26 mouse cellular contexts compared by ENCODE assay signal in genomic region chr15:79942541-79942940, GRCm38 (mm10).
"Had no signal": no experiment of that assay in that cellular context is flagged by ENCODE, and none has a peak within 500 bp of the region (broad histone marks: within the 10 kb centered on the region; RNA-seq: fewer than 3 reads in every experiment).

No protein-coding gene starts in this region.

- H3K27me3 ChIP-seq: hindbrain, embryonic 15.5 days; limb, embryonic 15.5 days had no signal

- H3K4me3 ChIP-seq: heart, adult 2 months; heart, embryonic 13.5 days; heart, embryonic 15.5 days; hindbrain, embryonic 13.5 days; hindbrain, embryonic 15.5 days; kidney, embryonic 15.5 days; limb, embryonic 13.5 days; limb, embryonic 15.5 days; liver, embryonic 12.5 days had no signal

- H3K9me3 ChIP-seq: heart, embryonic 13.5 days; heart, embryonic 15.5 days; hindbrain, embryonic 13.5 days; hindbrain, embryonic 15.5 days; kidney, embryonic 15.5 days; limb, embryonic 13.5 days; limb, embryonic 15.5 days; liver, embryonic 12.5 days had no signal

- H3K9ac ChIP-seq: heart, embryonic 13.5 days; heart, embryonic 15.5 days; hindbrain, embryonic 13.5 days; hindbrain, embryonic 15.5 days; kidney, embryonic 15.5 days; limb, embryonic 13.5 days; limb, embryonic 15.5 days; liver, embryonic 12.5 days; liver, embryonic 14.5 days had no signal

- H3K27ac ChIP-seq: heart, adult 2 months; heart, embryonic 13.5 days; heart, embryonic 15.5 days; hindbrain, embryonic 13.5 days; hindbrain, embryonic 15.5 days; hindbrain, postnatal 0 days; kidney, embryonic 15.5 days; kidney, postnatal 0 days; limb, embryonic 13.5 days; limb, embryonic 15.5 days; liver, embryonic 12.5 days; liver, embryonic 14.5 days had no signal

- H3K36me3 ChIP-seq: heart, embryonic 13.5 days; heart, embryonic 15.5 days; hindbrain, embryonic 13.5 days; hindbrain, embryonic 15.5 days; kidney, embryonic 15.5 days; limb, embryonic 13.5 days; limb, embryonic 15.5 days; liver, embryonic 12.5 days had no signal

- ATAC-seq: hindbrain, postnatal 0 days; intestine, embryonic 16.5 days; liver, embryonic 12.5 days had no signal

- H3K4me2 ChIP-seq: heart, embryonic 11.5 days; heart, embryonic 13.5 days; heart, embryonic 15.5 days; hindbrain, embryonic 13.5 days; hindbrain, embryonic 15.5 days; kidney, embryonic 15.5 days; limb, embryonic 13.5 days; limb, embryonic 15.5 days; liver, embryonic 12.5 days had no signal

- DNase-seq: gastrocnemius, postnatal 14 days; gastrocnemius, postnatal 36 days; heart, adult 2 months; heart, postnatal 14 days; heart, postnatal 36 days; kidney, adult 11 months; kidney, adult 2 months; kidney, adult 9 months; kidney, postnatal 14 days; kidney, postnatal 36 days; layer of hippocampus, adult 9-11 months; layer of hippocampus, postnatal 36 days; left cerebral cortex, postnatal 4 days had no signal

- H3K4me1 ChIP-seq: heart, embryonic 13.5 days; hindbrain, embryonic 13.5 days had no signal
